Mouse (Mus musculus): ENCODE measurements at regions not wholly inside any gene's neighbourhood (a gene's known extent, or its start where the extent isn't known, plus 50 kb on each side); places are given as distances from the start of the nearest gene placed in this dataset.

GRCm38 (mm10) chr10:17653325-17653724 is 69.7 kb upstream of the Cited2 start:
- 32% methylated on average over 6 of the region's 6 CpGs for WGBS (ENCODE audit: insufficient replicate concordance)
- peak in 1 of 3 experiments; percentile 28 for DNase-seq (ENCODE audit: low read depth in 3 of 3, low spot score in 3 of 3)
- Histone ChIP-seq H3K4me1 (replicated peaks; ENCODE audit: control insufficient read depth in 2 of 2, insufficient read depth in 2 of 2, low read length in 1 of 2) (peaks cover 5 to 32% of the 10 kb centered on the region in 2 experiments; a peak in 3 of 4 replicates), H3K4me2 (ENCODE audit: low read depth) (no peak overlapping the region), H3K27ac (no peak overlapping the region; the same call in 1 of the 2 replicates), H3K9me3 (ENCODE audit: control insufficient read depth, low read length) (no peaks in the 10 kb centered on the region), H3K36me3 (replicated peaks; ENCODE audit: control insufficient read depth, insufficient read depth, low read depth) (no peaks in the 10 kb centered on the region), H3K9ac (replicated peaks) (no peak overlapping the region), H3K27me3 (ENCODE audit: control insufficient read depth, insufficient read depth, low read length) (no peaks in the 10 kb centered on the region), H3K4me3 (ENCODE audit: insufficient read depth in 1 of 2, low read depth in 2 of 2, low read length in 2 of 2) (no peak overlapping the region)
- peak; percentile 64; the same call in 1 of the 2 replicates for ATAC-seq (ENCODE audit: insufficient read depth)
- TF ChIP-seq CTCF (IDR thresholded peaks at IDR 0.05; ENCODE audit: low read depth) (no peak), EP300 (IDR thresholded peaks at IDR 0.05; ENCODE audit: low read depth) (no peak; the same call in 1 of the 2 replicates)

- TF ChIP-seq CTCF (IDR thresholded peaks at IDR 0.05; ENCODE audit: low read depth) (no peak), EP300 (IDR thresholded peaks at IDR 0.05; ENCODE audit: low read depth) (no peak)
- H3K9me3 ChIP-seq (ENCODE audit: control insufficient read depth, low read length) = no peaks in the 10 kb centered on the region
- no peak overlapping the region for H3K9ac ChIP-seq (replicated peaks)
- no peaks in the 10 kb centered on the region for H3K36me3 ChIP-seq (replicated peaks; ENCODE audit: control insufficient read depth, insufficient read depth, low read depth)
- H3K27ac ChIP-seq = no peak overlapping the region
- peaks cover 5 to 32% of the 10 kb centered on the region in 2 experiments; a peak in 3 of 4 replicates for H3K4me1 ChIP-seq (replicated peaks; ENCODE audit: control insufficient read depth in 2 of 2, insufficient read depth in 2 of 2, low read length in 1 of 2)
- 54% methylated on average over 9 of the region's 9 CpGs for WGBS (ENCODE audit: insufficient replicate concordance)
- H3K27me3 ChIP-seq (ENCODE audit: control insufficient read depth, insufficient read depth, low read length) = no peaks in the 10 kb centered on the region
- H3K4me2 ChIP-seq (ENCODE audit: low read depth) = no peak overlapping the region
- DNase-seq (ENCODE audit: low read depth in 3 of 3, low spot score in 3 of 3) (no peak), ATAC-seq (ENCODE audit: insufficient read depth) (peak; percentile 29; the same call in 1 of the 2 replicates)
- no peak overlapping the region for H3K4me3 ChIP-seq (ENCODE audit: insufficient read depth in 1 of 2, low read depth in 2 of 2, low read length in 2 of 2)
Observed at GRCm38 (mm10) chr10:17653785-17654184, 69.2 kb upstream of the Cited2 start.

- WGBS (ENCODE audit: insufficient replicate concordance) = 62% methylated on average over 2 of the region's 2 CpGs
- no peak for ATAC-seq (ENCODE audit: insufficient read depth)
- H3K4me2 ChIP-seq (ENCODE audit: low read depth) = no peak overlapping the region
- H3K4me3 ChIP-seq (ENCODE audit: insufficient read depth in 1 of 2, low read depth in 2 of 2, low read length in 2 of 2) = no peak overlapping the region
- no peak for TF ChIP-seq EP300 (IDR thresholded peaks at IDR 0.05; ENCODE audit: low read depth)
- peaks cover 5 to 32% of the 10 kb centered on the region in 2 experiments; a peak in 3 of 4 replicates for H3K4me1 ChIP-seq (replicated peaks; ENCODE audit: control insufficient read depth in 2 of 2, insufficient read depth in 2 of 2, low read length in 1 of 2)
- no peak overlapping the region for H3K9ac ChIP-seq (replicated peaks)
- no peaks in the 10 kb centered on the region for H3K27me3 ChIP-seq (ENCODE audit: control insufficient read depth, insufficient read depth, low read length)
- no peaks in the 10 kb centered on the region for H3K9me3 ChIP-seq (ENCODE audit: control insufficient read depth, low read length)
- H3K27ac ChIP-seq = no peak overlapping the region
- H3K36me3 ChIP-seq (replicated peaks; ENCODE audit: control insufficient read depth, insufficient read depth, low read depth) = no peaks in the 10 kb centered on the region
- DNase-seq (ENCODE audit: low read depth in 3 of 3, low spot score in 3 of 3) = no peak
Observed at GRCm38 (mm10) chr10:17654308-17654858, 68.6 kb upstream of the Cited2 start.

GRCm38 (mm10) chr10:17655459-17656051 is 67.5 kb upstream of the Cited2 start:
- H3K4me3 ChIP-seq (ENCODE audit: insufficient read depth in 1 of 2, low read depth in 2 of 2, low read length in 2 of 2) = no peak overlapping the region
- DNase-seq (ENCODE audit: low read depth in 3 of 3, low spot score in 3 of 3) (no peak), ATAC-seq (ENCODE audit: insufficient read depth) (no peak)
- H3K9me3 ChIP-seq (ENCODE audit: control insufficient read depth, low read length) = no peaks in the 10 kb centered on the region
- TF ChIP-seq CTCF (IDR thresholded peaks at IDR 0.05; ENCODE audit: low read depth) (no peak), EP300 (IDR thresholded peaks at IDR 0.05; ENCODE audit: low read depth) (no peak)
- H3K27me3 ChIP-seq (ENCODE audit: control insufficient read depth, insufficient read depth, low read length) = no peaks in the 10 kb centered on the region
- H3K27ac ChIP-seq = no peak overlapping the region
- H3K4me1 ChIP-seq (replicated peaks; ENCODE audit: control insufficient read depth in 2 of 2, insufficient read depth in 2 of 2, low read length in 1 of 2) = peaks cover 5 to 32% of the 10 kb centered on the region in 2 experiments; a peak in 3 of 4 replicates
- 56% methylated on average over 10 of the region's 10 CpGs for WGBS (ENCODE audit: insufficient replicate concordance)
- no peak overlapping the region for H3K9ac ChIP-seq (replicated peaks)
- H3K4me2 ChIP-seq (ENCODE audit: low read depth) = no peak overlapping the region
- no peaks in the 10 kb centered on the region for H3K36me3 ChIP-seq (replicated peaks; ENCODE audit: control insufficient read depth, insufficient read depth, low read depth)

- Histone ChIP-seq H3K27me3 (ENCODE audit: control insufficient read depth, insufficient read depth, low read length) (no peaks in the 10 kb centered on the region), H3K4me2 (ENCODE audit: low read depth) (no peak overlapping the region), H3K4me1 (replicated peaks; ENCODE audit: control insufficient read depth in 2 of 2, insufficient read depth in 2 of 2, low read length in 1 of 2) (peaks cover 5 to 31% of the 10 kb centered on the region in 2 experiments; a peak in 3 of 4 replicates), H3K27ac (no peak overlapping the region), H3K9ac (replicated peaks) (no peak overlapping the region), H3K4me3 (ENCODE audit: insufficient read depth in 1 of 2, low read depth in 2 of 2, low read length in 2 of 2) (no peak overlapping the region), H3K36me3 (replicated peaks; ENCODE audit: control insufficient read depth, insufficient read depth, low read depth) (no peaks in the 10 kb centered on the region), H3K9me3 (ENCODE audit: control insufficient read depth, low read length) (no peaks in the 10 kb centered on the region)
- TF ChIP-seq CTCF (IDR thresholded peaks at IDR 0.05; ENCODE audit: low read depth) = no peak
- TF ChIP-seq EP300 (IDR thresholded peaks at IDR 0.05; ENCODE audit: low read depth) = no peak
- ATAC-seq (ENCODE audit: insufficient read depth) (no peak), DNase-seq (ENCODE audit: low read depth in 3 of 3, low spot score in 3 of 3) (no peak)
- 60% methylated on average over 10 of the region's 10 CpGs for whole genome bisulfite sequencing (ENCODE audit: insufficient replicate concordance)
Observed at GRCm38 (mm10) chr10:17656305-17656704, 66.7 kb upstream of the Cited2 start.

Data from liver, embryonic 14.5 days (tissue).